Mouse (Mus musculus) layer of hippocampus, adult 2 months (tissue): ENCODE data around the gene 1700018B08Rik. TPM values are rescaled to one million over a fixed set of nuclear protein-coding genes. Genes with fewer than 3 reads are reported as not detected.
A peak's percentile ranks its signal among the peaks of the same experiment; 100 is the strongest.

ENCODE experiments used
- DNase-seq, 2 experiments: peaks; one replicate each; pipeline ENCODE4 v3.0.0; 2022; ENCODE audit warnings: low spot score in 2 of 2
- H3K27ac ChIP-seq: fragments of 200-600 bp; 2 replicates; pipeline ENCODE4 v1.8.1; 2022
- H3K4me3 ChIP-seq: fragments of 200-600 bp; 2 replicates; pipeline ENCODE4 v1.8.1; 2022; ENCODE audit warnings: mild to moderate bottlenecking
- CTCF ChIP-seq: fragments of 200-600 bp; conservative IDR thresholded peaks from 2 replicates; pipeline ENCODE4 v1.8.1; 2022; ENCODE audit warnings: antibody characterized with exemption, mild to moderate bottlenecking, moderate library complexity
- total RNA-seq, 2 experiments: library from RNA; stranded (reverse); gene quantifications; 2 replicates each; pipeline ENCODE4 v1.2.3; 2021

The 1700018B08Rik gene
- total RNA-seq, 2 experiments from 2014 or later, result not detected

- Histone ChIP-seq H3K4me3 (peak overlapping the region; percentile 92), H3K27ac (peak overlapping the region; percentile 94)
- no peak for TF ChIP-seq CTCF
- DNase-seq, result no peak
Observed at GRCm38 (mm10) chr8:121577751-121578675, 33.9 kb upstream of the 1700018B08Rik start.

- no peak overlapping the region for H3K4me3 ChIP-seq
- H3K27ac ChIP-seq, result no peak overlapping the region
- DNase-seq, result no peak
- TF ChIP-seq CTCF, result no peak
Observed at GRCm38 (mm10) chr8:121575661-121576060, 31.5 kb upstream of the 1700018B08Rik start.

- TF ChIP-seq CTCF, result peak; percentile 18; the same call in 1 of the 2 replicates
- H3K4me3 ChIP-seq, result no peak overlapping the region
- no peak overlapping the region for H3K27ac ChIP-seq
- no peak for DNase-seq
Observed at GRCm38 (mm10) chr8:121573275-121573674, 29.2 kb upstream of the 1700018B08Rik start.

- no peak for TF ChIP-seq CTCF
- Histone ChIP-seq H3K4me3 (no peak overlapping the region), H3K27ac (no peak overlapping the region)
- DNase-seq, result no peak
Observed at GRCm38 (mm10) chr8:121572121-121572520, 28.0 kb upstream of the 1700018B08Rik start.

- no peak overlapping the region for H3K4me3 ChIP-seq
- no peak for TF ChIP-seq CTCF
- H3K27ac ChIP-seq, result no peak overlapping the region
- DNase-seq, result no peak
Observed at GRCm38 (mm10) chr8:121570801-121571200, 26.7 kb upstream of the 1700018B08Rik start.

- TF ChIP-seq CTCF, result no peak
- DNase-seq, result peak in 1 of 2 experiments; percentile 41
- H3K27ac ChIP-seq, result peak overlapping the region; percentile 28; the same call in 1 of the 2 replicates
- no peak overlapping the region for H3K4me3 ChIP-seq
Observed at GRCm38 (mm10) chr8:121570335-121570734, 26.2 kb upstream of the 1700018B08Rik start.

GRCm38 (mm10) chr8:121568321-121568720, 24.2 kb upstream of the 1700018B08Rik start:
- DNase-seq, result no peak
- Histone ChIP-seq H3K4me3 (no peak overlapping the region), H3K27ac (no peak overlapping the region)
- no peak for TF ChIP-seq CTCF

GRCm38 (mm10) chr8:121563701-121564100, 19.6 kb upstream of the 1700018B08Rik start:
- no peak for TF ChIP-seq CTCF
- Histone ChIP-seq H3K4me3 (no peak overlapping the region), H3K27ac (no peak overlapping the region)
- DNase-seq, result no peak

GRCm38 (mm10) chr8:121562941-121563351, 18.8 kb upstream of the 1700018B08Rik start:
- no peak overlapping the region for H3K4me3 ChIP-seq
- TF ChIP-seq CTCF, result no peak
- DNase-seq, result no peak
- peak overlapping the region; percentile 11; the same call in 1 of the 2 replicates for H3K27ac ChIP-seq

GRCm38 (mm10) chr8:121561636-121562345, 17.7 kb upstream of the 1700018B08Rik start:
- Histone ChIP-seq H3K27ac (peak overlapping the region; percentile 11), H3K4me3 (no peak overlapping the region)
- no peak for TF ChIP-seq CTCF
- DNase-seq, result no peak

GRCm38 (mm10) chr8:121560432-121561100, 16.4 kb upstream of the 1700018B08Rik start:
- H3K27ac ChIP-seq, result no peak overlapping the region
- TF ChIP-seq CTCF, result no peak
- no peak for DNase-seq
- H3K4me3 ChIP-seq, result no peak overlapping the region

- H3K27ac ChIP-seq, result no peak overlapping the region
- no peak for TF ChIP-seq CTCF
- no peak overlapping the region for H3K4me3 ChIP-seq
- DNase-seq, result no peak
Observed at GRCm38 (mm10) chr8:121559801-121560200, 15.7 kb upstream of the 1700018B08Rik start.

- no peak for DNase-seq
- no peak overlapping the region for H3K27ac ChIP-seq
- H3K4me3 ChIP-seq, result no peak overlapping the region
- TF ChIP-seq CTCF, result peak; percentile 23; the same call in 1 of the 2 replicates
Observed at GRCm38 (mm10) chr8:121558538-121558937, 14.4 kb upstream of the 1700018B08Rik start.
